Mouse (Mus musculus) myocyte (in vitro differentiated cells): ENCODE measurements around the gene Dgki.
"Not testable (repeated sequence)": the region's sequence is repeated elsewhere in the genome, so short reads cannot be mapped to it uniquely, and the experiment has no call there.

Experiments
- CEBPB ChIP-seq: IDR thresholded peaks from 2 replicates; pipeline ENCODE4 v1.6.1; 2011; ENCODE audit warnings: mild to moderate bottlenecking, moderate library complexity; ENCODE audit not compliant: poor library complexity, insufficient read depth, severe bottlenecking
- E2F4 ChIP-seq: IDR thresholded peaks from one replicate; pipeline ENCODE4 v1.6.1; 2011; ENCODE audit warnings: mild to moderate bottlenecking, control low read depth, moderate library complexity; ENCODE audit not compliant: insufficient read depth
- MAX ChIP-seq: IDR thresholded peaks from one replicate; pipeline ENCODE4 v1.6.1; 2011; ENCODE audit warnings: low read depth, mild to moderate bottlenecking, control low read depth
- MYOD1 ChIP-seq, 3 experiments: IDR thresholded peaks; one replicate each; pipeline ENCODE4 v1.6.1; 2011; ENCODE audit warnings: control low read depth in 2 of 3, low read depth in 2 of 3, mild to moderate bottlenecking in 2 of 3, moderate library complexity in 1 of 3; ENCODE audit not compliant: insufficient read length in 2 of 3, control insufficient read depth in 1 of 3
- MYOG ChIP-seq, 3 experiments: IDR thresholded peaks; one replicate each; pipeline ENCODE4 v1.6.1; 2011; ENCODE audit warnings: control low read depth in 2 of 3, low read depth in 2 of 3, mild to moderate bottlenecking in 2 of 3; ENCODE audit not compliant: insufficient read length in 2 of 3, control insufficient read depth in 1 of 3, insufficient read depth in 1 of 3
- POLR2A ChIP-seq: IDR thresholded peaks from one replicate; pipeline ENCODE4 v1.6.1; 2011; ENCODE audit warnings: low read depth, mild to moderate bottlenecking, control low read depth, moderate library complexity; ENCODE audit not compliant: insufficient read length
- POLR2AphosphoS2 ChIP-seq: IDR thresholded peaks from one replicate; pipeline ENCODE4 v1.6.1; 2011; ENCODE audit warnings: low read depth, control low read depth; ENCODE audit not compliant: insufficient read length
- TCF12 ChIP-seq: IDR thresholded peaks from one replicate; pipeline ENCODE4 v1.6.1; 2011; ENCODE audit warnings: mild to moderate bottlenecking, control low read depth; ENCODE audit not compliant: poor library complexity, insufficient read depth, severe bottlenecking
- TCF3 ChIP-seq: IDR thresholded peaks from one replicate; pipeline ENCODE4 v1.6.1; 2011; ENCODE audit warnings: low read depth, control low read depth; ENCODE audit not compliant: insufficient read length

- TF ChIP-seq MYOG (IDR thresholded peaks at IDR 0.05; ENCODE audit: control insufficient read depth in 1 of 3, insufficient read depth in 1 of 3, insufficient read length in 2 of 3, low read depth in 2 of 3); MYOD1 (IDR thresholded peaks at IDR 0.05; ENCODE audit: control insufficient read depth in 1 of 3, insufficient read length in 2 of 3, low read depth in 2 of 3); E2F4; POLR2A; TCF3; CEBPB; TCF12; MAX; POLR2AphosphoS2: not testable (repeated sequence)
Measured at GRCm38 (mm10) chr6:37106236-37106635, 193.7 kb downstream of the Dgki start.
